Mouse (Mus musculus) duodenum, adult 2 months (tissue): ENCODE results near the gene Gpm6b. TPM values are rescaled to one million over a fixed set of nuclear protein-coding genes. Genes with fewer than 3 reads are reported as not detected.

Source experiments
- polyA plus RNA-seq: library from polyadenylated mRNA; depleted of rRNA; stranded (reverse); fragments of >200 nt; gene quantifications from 2 replicates; pipeline ENCODE4 v1.2.3, GENCODE M21; 2012; ENCODE audit warnings: low replicate concordance; rRNA removed

Gene Gpm6b
- 0.26 and 0.77 TPM in 2 replicates for polyA plus RNA-seq

GRCm38 (mm10) chrX:166238831-166239460 lies at the start of gene Gpm6b:
Gpm6b (plus strand) TSS chrX:166238911.

Other genes with a start within 250 kb of the Gpm6b start
- 0.52 and 1.6 TPM in 2 replicates for gene Gemin8, start 68.5 kb upstream of the Gpm6b start, polyA plus RNA-seq
- 0.22 and 0.27 TPM in 2 replicates for gene Trappc2, start 201.7 kb downstream of the Gpm6b start, polyA plus RNA-seq
- gene Ofd1, start 201.8 kb downstream of the Gpm6b start, polyA plus RNA-seq: 0.23 and 0.39 TPM in 2 replicates
- gene Rab9, start 241.0 kb downstream of the Gpm6b start, polyA plus RNA-seq: 0.89 and 1.3 TPM in 2 replicates